In genomic region chr13:103920261-103920932, GRCm38 (mm10) we compare ENCODE assay signal across 8 mouse cellular contexts. TPM values are rescaled to one million over a fixed set of nuclear protein-coding genes. Genes with fewer than 3 reads are reported as not detected.
DNase-seq lines count a peak whose midpoint lies in the region; ATAC-seq and TF ChIP-seq lines count a peak whose summit lies in the region.

Gene Erbin, minus strand, starts transcription at chr13:103920514.

- peaks cover 28% of the 10 kb centered on the region for H3K79me2 ChIP-seq in CH12.LX (replicated peaks; ENCODE audit: control insufficient read depth, extremely low read depth, insufficient read depth, poor library complexity, severe bottlenecking)

- dilution Hi-C loops in CH12.LX (cut with MboI; ENCODE audit: extremely low pct_ligation_motif_present, extremely low pct_unique_long_range_greater_than_20kb, low sequenced_read_pairs), result no loop called here

- H3K36me3 ChIP-seq in CH12.LX (replicated peaks in 1 of 2; ENCODE audit: control insufficient read depth in 1 of 2, insufficient read depth in 1 of 2, low read length in 1 of 2), result peaks cover 0 to 5% of the 10 kb centered on the region in 2 experiments
- H3K36me3 ChIP-seq in forebrain, embryonic 14.5 days (ENCODE audit: control insufficient read depth, insufficient read depth, low read length), result no peaks in the 10 kb centered on the region
- no peaks in the 10 kb centered on the region for H3K36me3 ChIP-seq in neural tube, embryonic 14.5 days (ENCODE audit: control insufficient read depth, insufficient read depth, low read length)

- 0 out of 2 replicates have a peak, but pooled peaks have one; percentile 18 for TF ChIP-seq EP300 in CH12.LX (IDR thresholded peaks at IDR 0.05; ENCODE audit: low read length)

- TF ChIP-seq POLR2A in CH12.LX (IDR thresholded peaks at IDR 0.05; ENCODE audit: low read depth, low read length), result peak; percentile 53; the same call in 1 of the 2 replicates

- no peak for TF ChIP-seq CTCF in CH12.LX (conservative IDR thresholded peaks at IDR 0.05 in 1 of 2, IDR thresholded peaks at IDR 0.05 in 1 of 2; ENCODE audit: low read depth in 2 of 2, low read length in 2 of 2)

- no peak for TF ChIP-seq RAD21 in CH12.LX (IDR thresholded peaks at IDR 0.05; ENCODE audit: low read depth, low read length)

- peak; percentile 68 for DNase-seq in CH12.LX (ENCODE audit: extremely low read depth)
- DNase-seq in cerebellum, adult 11 months, result peak; percentile 15
- peak; percentile 64 for DNase-seq in forebrain, embryonic 14.5 days (ENCODE audit: low spot score)
- DNase-seq in heart, postnatal 10 days, result peak; percentile 86 to 87
- no peak for DNase-seq in large intestine, adult 2 months (ENCODE audit: low read depth, low spot score)
- peak; percentile 88 to 90 for DNase-seq in lung, adult 18-20 months
- peak; percentile 84 for DNase-seq in testis, postnatal 14 days (ENCODE audit: low spot score)

- H3K4me3 ChIP-seq in CH12.LX (replicated peaks in 1 of 3; ENCODE audit: low read depth in 2 of 3, low read length in 2 of 3, poor library complexity in 1 of 3), result peak within 1 kb of the TSS; percentile 79 to 98 (median 85)
- H3K4me3 ChIP-seq in forebrain, embryonic 14.5 days (ENCODE audit: low read depth, low read length), result peak within 1 kb of the TSS; percentile 90
- peak within 1 kb of the TSS; percentile 55 for H3K4me3 ChIP-seq in neural tube, embryonic 14.5 days (ENCODE audit: low read depth, low read length)

- H3K9me3 ChIP-seq in CH12.LX (replicated peaks; ENCODE audit: low read length), result no peaks in the 10 kb centered on the region
- no peaks in the 10 kb centered on the region for H3K9me3 ChIP-seq in forebrain, embryonic 14.5 days (replicated peaks; ENCODE audit: control insufficient read depth, low read length)
- no peaks in the 10 kb centered on the region for H3K9me3 ChIP-seq in neural tube, embryonic 14.5 days (ENCODE audit: control insufficient read depth, low read length)

- ATAC-seq in forebrain, embryonic 14.5 days, result peak; percentile 62
- peak; percentile 72 for ATAC-seq in neural tube, embryonic 14.5 days (ENCODE audit: low read depth)

- peak within 1 kb of the TSS; percentile 98 for H3K27ac ChIP-seq in CH12.LX (ENCODE audit: insufficient read depth, low read depth)
- peak within 1 kb of the TSS; percentile 100 for H3K27ac ChIP-seq in forebrain, embryonic 14.5 days (ENCODE audit: low read depth, low read length)
- peak within 1 kb of the TSS; percentile 100 for H3K27ac ChIP-seq in neural tube, embryonic 14.5 days (ENCODE audit: low read depth, low read length)

- peaks cover 5 to 55% of the 10 kb centered on the region in 2 experiments; a peak in 2 of 4 replicates for H3K4me1 ChIP-seq in CH12.LX (ENCODE audit: control insufficient read depth in 1 of 2, insufficient read depth in 2 of 2)
- peaks cover 28% of the 10 kb centered on the region for H3K4me1 ChIP-seq in forebrain, embryonic 14.5 days (ENCODE audit: control insufficient read depth, insufficient read depth, low read length)
- peaks cover 23% of the 10 kb centered on the region; the same call in 1 of the 2 replicates for H3K4me1 ChIP-seq in neural tube, embryonic 14.5 days (ENCODE audit: control insufficient read depth, insufficient read depth, low read length)

- H3K9ac ChIP-seq in CH12.LX (ENCODE audit: insufficient read depth, low read depth), result peak within 1 kb of the TSS; percentile 91
- H3K9ac ChIP-seq in forebrain, embryonic 14.5 days (ENCODE audit: low read length), result peak within 1 kb of the TSS; percentile 98
- peak within 1 kb of the TSS; percentile 99 for H3K9ac ChIP-seq in neural tube, embryonic 14.5 days (replicated peaks; ENCODE audit: low read depth, low read length)

- in situ Hi-C loops in CH12.LX (cut with MboI; ENCODE audit: low pct_ligation_motif_present, low pct_unique_long_range_greater_than_20kb, low sequenced_read_pairs), result no loop called here

- no peaks in the 10 kb centered on the region for H3K27me3 ChIP-seq in CH12.LX (replicated peaks)
- 0 out of 2 replicates have a peak, but pooled peaks cover 4% of the 10 kb centered on the region for H3K27me3 ChIP-seq in forebrain, embryonic 14.5 days (replicated peaks; ENCODE audit: control insufficient read depth, insufficient read depth, low read length)
- no peaks in the 10 kb centered on the region; the same call in 1 of the 2 replicates for H3K27me3 ChIP-seq in neural tube, embryonic 14.5 days (ENCODE audit: control insufficient read depth, insufficient read depth, low read length)

- intact Hi-C loops in heart, postnatal 10 days (cut with DNase I), result loop anchor here (2.0 to 5.0 kb wide), 5 partner anchors 37 to 167 kb away; no protein-coding TSS in a partner anchor

- 1% methylated on average over 69 of the region's 93 CpGs for WGBS in forebrain, embryonic 14.5 days
- WGBS in large intestine, adult 2 months, result under 1% methylated on average over 93 of the region's 93 CpGs
- under 1% methylated on average over 63 of the region's 93 CpGs for WGBS in neural tube, embryonic 14.5 days

- peak within 1 kb of the TSS; percentile 84 for H3K4me2 ChIP-seq in CH12.LX (ENCODE audit: insufficient read depth, low read depth, poor library complexity, severe bottlenecking)
- H3K4me2 ChIP-seq in forebrain, embryonic 14.5 days (ENCODE audit: low read length), result peak within 1 kb of the TSS; percentile 80
- H3K4me2 ChIP-seq in neural tube, embryonic 14.5 days (ENCODE audit: low read depth, low read length), result peak within 1 kb of the TSS; percentile 91

TF ChIP-seq in CH12.LX, 34 proteins besides CTCF, POLR2A, EP300 and RAD21:
- TF ChIP-seq KAT2A (IDR thresholded peaks at IDR 0.05; ENCODE audit: insufficient replicate concordance, low read length), result 0 out of 2 replicates have a peak, but pooled peaks have one; percentile 45
- peak; percentile 72; the same call in 1 of the 2 replicates for TF ChIP-seq CHD2 (IDR thresholded peaks at IDR 0.05; ENCODE audit: low read length)
- TF ChIP-seq UBTF (IDR thresholded peaks at IDR 0.05; ENCODE audit: low read depth, low read length), result no peak
- TF ChIP-seq IRF4 (IDR thresholded peaks at IDR 0.05; ENCODE audit: low read depth, low read length), result peak; percentile 72
- TF ChIP-seq NRF1 (IDR thresholded peaks at IDR 0.05; ENCODE audit: low read depth, low read length), result peak; percentile 67
- no peak for TF ChIP-seq SMC3 (IDR thresholded peaks at IDR 0.05; ENCODE audit: low read depth, low read length)
- peak; percentile 65 for TF ChIP-seq NELFE (IDR thresholded peaks at IDR 0.05; ENCODE audit: low read depth, low read length)
- TF ChIP-seq ELF1 (IDR thresholded peaks at IDR 0.05; ENCODE audit: low read depth, low read length), result peak; percentile 89
- TF ChIP-seq SIN3A (IDR thresholded peaks at IDR 0.05; ENCODE audit: low read length), result peak; percentile 83
- peak; percentile 82 for TF ChIP-seq BHLHE40 (IDR thresholded peaks at IDR 0.05; ENCODE audit: low read depth, low read length)
- peak; percentile 34 for TF ChIP-seq HCFC1 (IDR thresholded peaks at IDR 0.05; ENCODE audit: low read depth, low read length)
- 0 out of 2 replicates have a peak, but pooled peaks have one; percentile 37 for TF ChIP-seq MXI1 (IDR thresholded peaks at IDR 0.05; ENCODE audit: low read depth, low read length)
- TF ChIP-seq E2F4 (IDR thresholded peaks at IDR 0.05; ENCODE audit: insufficient replicate concordance, low read depth, low read length), result no peak
- TF ChIP-seq ETS1 (conservative IDR thresholded peaks at IDR 0.05; ENCODE audit: low read depth, low read length), result peak; percentile 49

RNA-seq across cellular contexts. Expression of gene Erbin, which starts in this region (rescaled TPM):
- total RNA-seq in CH12.LX (2012; rRNA removed) (24.6 and 26.2 TPM in 2 replicates), CH12.LX (2014; rRNA removed) (45.8 and 54.5 TPM in 2 replicates)
- 27.6 and 30.9 TPM in 2 replicates for polyA plus RNA-seq in CH12.LX (2012; ENCODE audit: insufficient read length, low read depth)
- 16.5 and 18.9 TPM in 2 replicates for polyA plus RNA-seq in forebrain, embryonic 14.5 days (2014; fragmentation: Nextera tagmentation; extraction: Ambion mirVana)
- 10 to 100 TPM; 71.2 to 73.8 TPM for total RNA-seq in heart, postnatal 10 days (2021)
- 18.0 and 26.5 TPM in 2 replicates for polyA plus RNA-seq in large intestine, adult 2 months (2012; rRNA removed)
- 14.5 and 16.9 TPM in 2 replicates for polyA plus RNA-seq in neural tube, embryonic 14.5 days (2014; fragmentation: Nextera tagmentation; extraction: Ambion mirVana)
